Mouse (Mus musculus) lung, embryonic 14.5 days (tissue): ENCODE data around the gene Nsun4. TPM values are rescaled to one million over a fixed set of nuclear protein-coding genes. Genes with fewer than 3 reads are reported as not detected.

ENCODE experiments used
- ATAC-seq: fragments of 200-750 bp; cut with Nextera tagmentation; 2 replicates; pipeline ENCODE4 v1.8.0; 2017; ENCODE audit warnings: mild to moderate bottlenecking, moderate TSS enrichment, moderate library complexity; ENCODE audit not compliant: insufficient read depth
- DNase-seq: peaks from one replicate; pipeline ENCODE4 v3.0.0-alpha.2; 2015
- H3K27ac ChIP-seq: fragments of 300-500 bp; sonication (generic); 2 replicates; pipeline ENCODE4 v1.5.1; 2014; ENCODE audit warnings: low read depth, mild to moderate bottlenecking, moderate library complexity
- H3K27me3 ChIP-seq: fragments of 300-500 bp; sonication (generic); 2 replicates; pipeline ENCODE4 v1.6.1; 2014; ENCODE audit warnings: low read length, control low read depth; ENCODE audit not compliant: insufficient read depth
- H3K36me3 ChIP-seq: fragments of 300-500 bp; sonication (generic); 2 replicates; pipeline ENCODE4 v1.6.1; 2014; ENCODE audit warnings: control low read depth; ENCODE audit not compliant: insufficient read depth
- H3K4me1 ChIP-seq: fragments of 300-500 bp; sonication (generic); 2 replicates; pipeline ENCODE4 v1.6.1; 2014; ENCODE audit warnings: antibody characterized with exemption, control low read depth; ENCODE audit not compliant: insufficient read depth
- H3K4me2 ChIP-seq: fragments of 300-500 bp; sonication (generic); 2 replicates; pipeline ENCODE4 v1.6.1; 2014; ENCODE audit warnings: mild to moderate bottlenecking
- H3K4me3 ChIP-seq: fragments of 300-500 bp; sonication (generic); 2 replicates; pipeline ENCODE4 v1.5.1; 2014; ENCODE audit warnings: low read depth, low read length
- H3K9ac ChIP-seq: fragments of 300-500 bp; sonication (generic); 2 replicates; pipeline ENCODE4 v1.6.1; 2014
- H3K9me3 ChIP-seq: fragments of 300-500 bp; sonication (generic); 2 replicates; pipeline ENCODE4 v1.6.1; 2016; ENCODE audit warnings: low read depth, low read length, control low read depth
- CTCF ChIP-seq: IDR thresholded peaks from 2 replicates; pipeline ENCODE4 v1.5.1; 2016; ENCODE audit warnings: antibody characterized with exemption, low read depth
- WGBS: fragments of 180-500 bp; shearing (Covaris S2); extraction: QIAGEN DNeasy Blood & Tissue Kit; methylation state at CpG from one replicate; pipeline ENCODE4 v1.1.7; 2014; 5-methylcytosine and 5-hydroxymethylcytosine counted together
- polyA plus RNA-seq: library from polyadenylated mRNA; unstranded; fragments of >200 nt; fragmentation: Nextera tagmentation; extraction: Ambion mirVana; gene quantifications from 2 replicates; pipeline ENCODE4 v1.2.1, GENCODE M21; 2014

Nsun4 gene
- polyA plus RNA-seq, 1 experiment from 2014 or later = 21.9 TPM

DNA sequence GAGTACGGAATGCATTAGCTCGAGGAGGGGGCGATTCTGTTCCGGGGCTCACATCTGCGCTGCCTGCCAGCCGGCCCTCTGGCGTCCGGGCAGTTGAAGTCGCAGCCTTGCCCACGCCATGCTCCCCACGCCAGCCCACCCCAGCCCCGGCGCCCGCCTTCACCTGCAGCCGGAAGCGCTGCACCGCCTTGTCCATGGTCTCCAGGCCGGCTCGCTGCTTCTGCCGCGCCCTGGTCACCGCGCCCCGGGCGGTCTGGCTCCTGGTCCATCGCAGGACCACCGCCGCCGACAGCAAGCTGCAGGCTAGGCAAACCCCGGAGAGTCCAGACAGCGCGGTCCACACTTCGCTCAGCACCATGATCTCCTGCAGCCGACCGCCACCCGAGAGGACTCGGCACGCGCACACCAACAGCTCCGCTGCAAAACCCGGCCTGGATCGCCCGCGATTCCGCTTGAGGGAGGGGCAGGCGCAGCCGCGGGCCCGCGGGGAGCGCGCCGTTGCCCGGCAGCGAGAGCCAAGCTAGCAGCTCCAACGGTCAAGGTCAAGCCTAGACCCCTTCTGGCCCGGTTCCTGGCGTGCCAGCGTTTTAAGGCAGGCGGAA, 36.3 kb downstream of the Nsun4 start:
- DNase-seq (peak; percentile 83), ATAC-seq (peak; percentile 90)
- peak overlapping the region; percentile 57 for H3K9ac ChIP-seq
- no peak overlapping the region for H3K27ac ChIP-seq
- no peaks in the 10 kb centered on the region for H3K9me3 ChIP-seq
- H3K4me1 ChIP-seq = no peaks in the 10 kb centered on the region
- H3K27me3 ChIP-seq = peaks cover 51% of the 10 kb centered on the region
- peak overlapping the region; percentile 87 for H3K4me2 ChIP-seq
- no peaks in the 10 kb centered on the region for H3K36me3 ChIP-seq
- TF ChIP-seq CTCF = 0 out of 2 replicates have a peak, but pooled peaks have one; percentile 4
- under 1% methylated on average over 60 of the region's 60 CpGs for WGBS
- peak overlapping the region; percentile 59 for H3K4me3 ChIP-seq

DNA sequence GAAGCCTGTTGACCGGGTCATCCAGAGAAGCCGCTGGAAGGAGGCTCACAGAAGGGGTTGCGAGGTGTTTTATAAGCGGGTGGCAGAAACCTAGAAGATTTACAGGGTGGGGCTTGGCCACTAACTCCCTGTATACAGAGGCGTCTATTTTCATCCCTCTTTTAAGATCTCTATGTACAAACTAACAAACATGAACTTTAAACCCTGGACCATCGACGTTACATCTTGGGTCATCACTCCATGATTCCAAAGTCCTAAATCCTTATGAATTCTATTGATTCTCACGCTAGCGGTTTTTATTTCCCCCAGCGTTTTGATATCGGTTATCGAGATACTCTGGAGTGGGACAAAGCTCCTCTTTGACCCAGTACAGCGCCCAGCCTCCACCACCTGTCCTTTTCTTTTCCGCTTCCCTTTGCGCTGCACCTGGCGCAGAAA, 36.8 kb downstream of the Nsun4 start:
- Histone ChIP-seq H3K4me1 (no peaks in the 10 kb centered on the region), H3K36me3 (no peaks in the 10 kb centered on the region), H3K9ac (peak overlapping the region; percentile 57), H3K4me2 (peak overlapping the region; percentile 87), H3K27ac (no peak overlapping the region), H3K27me3 (peaks cover 51% of the 10 kb centered on the region), H3K9me3 (no peaks in the 10 kb centered on the region), H3K4me3 (peak overlapping the region; percentile 59)
- WGBS = 7% methylated on average over 16 of the region's 16 CpGs
- ATAC-seq (peak; percentile 50; the same call in 1 of the 2 replicates), DNase-seq (no peak)
- no peak for TF ChIP-seq CTCF

DNA sequence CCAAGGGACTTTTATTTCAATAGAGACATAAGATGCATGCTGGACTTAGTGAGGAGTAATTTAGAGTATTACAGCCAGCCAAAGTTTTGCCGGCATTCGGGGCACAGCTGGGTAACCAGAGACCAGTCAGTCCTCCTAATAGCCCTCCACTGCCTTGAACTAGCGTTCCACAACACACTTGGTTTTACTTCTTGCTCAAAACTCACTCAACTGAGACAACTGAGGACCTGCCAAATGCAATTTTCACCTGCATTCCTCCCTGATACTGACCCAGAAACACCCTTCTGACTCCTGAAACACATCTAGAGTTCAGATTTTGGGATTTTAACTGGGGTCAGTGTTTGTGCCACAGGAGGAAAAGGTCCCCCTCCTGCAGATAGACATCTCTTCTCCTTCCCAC, 37.3 kb downstream of the Nsun4 start:
- Histone ChIP-seq H3K9me3 (no peaks in the 10 kb centered on the region), H3K4me3 (peak overlapping the region; percentile 59), H3K27me3 (peaks cover 51% of the 10 kb centered on the region), H3K27ac (no peak overlapping the region), H3K4me2 (peak overlapping the region; percentile 87), H3K9ac (no peak overlapping the region), H3K36me3 (no peaks in the 10 kb centered on the region), H3K4me1 (no peaks in the 10 kb centered on the region)
- WGBS = 52% methylated on average over 3 of the region's 3 CpGs
- TF ChIP-seq CTCF = no peak
- DNase-seq (no peak), ATAC-seq (no peak)

DNA sequence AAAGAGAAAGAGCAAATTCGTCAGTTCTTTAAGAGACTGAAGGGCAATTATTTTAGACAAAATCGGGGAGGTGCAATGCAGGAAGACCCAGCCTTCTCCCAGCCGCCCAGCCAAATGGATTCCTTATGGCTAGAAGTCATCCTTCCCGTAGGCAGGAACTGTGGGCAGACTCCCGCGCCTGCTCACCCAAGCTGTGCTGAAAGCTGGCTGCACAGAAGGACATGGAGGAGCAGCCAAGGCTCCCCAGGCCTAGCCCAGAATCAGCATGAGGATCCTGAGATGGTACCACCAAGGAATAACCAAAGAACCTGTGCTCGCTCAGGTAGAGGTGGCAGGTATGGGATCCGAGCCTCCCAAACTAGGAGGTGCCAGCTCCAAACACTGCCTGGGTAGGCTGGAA, 37.7 kb downstream of the Nsun4 start:
- Histone ChIP-seq H3K9me3 (no peaks in the 10 kb centered on the region), H3K4me2 (peak overlapping the region; percentile 87; the same call in 1 of the 2 replicates), H3K27ac (no peak overlapping the region), H3K36me3 (no peaks in the 10 kb centered on the region), H3K4me1 (no peaks in the 10 kb centered on the region), H3K9ac (no peak overlapping the region), H3K4me3 (no peak overlapping the region), H3K27me3 (peaks cover 51% of the 10 kb centered on the region)
- ATAC-seq (no peak), DNase-seq (no peak)
- TF ChIP-seq CTCF = no peak
- WGBS = 48% methylated on average over 8 of the region's 8 CpGs

DNA sequence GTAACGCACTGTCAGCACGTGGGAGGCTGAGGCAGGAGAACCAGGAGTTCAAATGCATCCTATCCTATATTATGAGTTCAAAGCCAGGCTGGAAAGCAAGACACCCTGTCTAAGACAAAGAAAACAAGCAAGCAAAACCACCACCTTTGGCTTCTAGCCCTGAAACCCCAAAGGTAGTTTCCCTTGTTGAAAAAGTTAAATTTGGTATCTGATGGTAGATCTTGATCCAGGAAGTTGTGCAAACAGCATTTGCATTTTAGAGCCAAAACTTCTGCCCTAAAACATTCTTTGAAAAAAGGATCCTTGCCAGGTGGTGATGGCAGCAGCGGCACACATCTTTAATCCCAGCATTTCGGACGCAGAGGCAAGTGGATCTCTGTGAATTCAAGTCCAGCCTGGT, 38.2 kb downstream of the Nsun4 start:
- no peak overlapping the region for H3K9ac ChIP-seq
- H3K27me3 ChIP-seq = peaks cover 51% of the 10 kb centered on the region
- no peak overlapping the region for H3K27ac ChIP-seq
- no peaks in the 10 kb centered on the region for H3K36me3 ChIP-seq
- 81% methylated on average over 5 of the region's 5 CpGs for WGBS
- DNase-seq (no peak), ATAC-seq (no peak)
- H3K4me2 ChIP-seq = no peak overlapping the region
- H3K4me1 ChIP-seq = no peaks in the 10 kb centered on the region
- H3K4me3 ChIP-seq = no peak overlapping the region
- no peaks in the 10 kb centered on the region for H3K9me3 ChIP-seq
- TF ChIP-seq CTCF = no peak

DNA sequence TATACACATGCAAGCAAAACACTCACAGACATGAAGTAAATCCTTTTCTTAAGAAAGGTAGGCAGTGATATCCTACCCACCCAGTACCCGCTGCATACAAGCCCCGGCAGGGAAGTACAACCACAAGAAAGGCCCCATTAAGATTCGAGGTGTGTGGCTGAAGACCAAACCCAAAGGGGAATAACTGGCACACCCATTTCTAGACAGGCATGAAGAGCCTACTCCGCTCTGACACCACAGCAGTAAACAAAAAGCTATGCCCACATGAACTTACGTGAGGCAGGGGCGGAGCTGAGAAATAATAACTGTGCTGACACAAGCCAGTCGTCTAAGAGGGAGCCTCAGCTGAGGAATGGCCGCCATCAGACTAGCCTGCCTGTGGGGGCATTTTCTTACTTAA, 43.5 kb downstream of the Nsun4 start:
- Histone ChIP-seq H3K9me3 (no peaks in the 10 kb centered on the region), H3K9ac (no peak overlapping the region), H3K36me3 (no peaks in the 10 kb centered on the region), H3K27me3 (peaks cover 10% of the 10 kb centered on the region), H3K27ac (no peak overlapping the region), H3K4me2 (no peak overlapping the region), H3K4me1 (no peaks in the 10 kb centered on the region), H3K4me3 (no peak overlapping the region)
- 66% methylated on average over 8 of the region's 8 CpGs for WGBS
- DNase-seq (no peak), ATAC-seq (no peak)
- TF ChIP-seq CTCF = no peak

DNA sequence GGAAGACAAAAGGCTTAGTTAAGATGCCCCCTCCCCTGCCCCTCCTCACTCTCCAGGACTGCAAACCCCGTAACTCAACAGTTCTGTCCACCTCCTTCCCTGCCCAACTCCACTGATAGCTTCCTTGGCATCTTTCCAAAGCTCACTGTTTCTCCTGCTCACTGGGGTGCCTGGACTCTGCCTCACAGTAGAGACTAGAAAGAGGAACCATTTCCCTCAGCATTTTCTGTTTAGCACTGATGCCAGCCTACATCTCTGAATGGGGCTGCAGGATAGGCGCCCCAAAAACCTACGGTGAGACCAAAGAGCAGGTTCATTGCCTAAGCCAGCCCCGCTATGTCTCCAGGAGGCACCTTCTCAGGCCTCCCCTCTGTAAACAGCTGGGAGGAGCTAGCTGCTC, 52.5 kb downstream of the Nsun4 start:
- Histone ChIP-seq H3K9me3 (no peaks in the 10 kb centered on the region), H3K4me3 (no peak overlapping the region), H3K27ac (no peak overlapping the region), H3K4me2 (no peak overlapping the region), H3K36me3 (no peaks in the 10 kb centered on the region), H3K4me1 (no peaks in the 10 kb centered on the region), H3K27me3 (no peaks in the 10 kb centered on the region), H3K9ac (no peak overlapping the region)
- WGBS = 62% methylated on average over 4 of the region's 4 CpGs
- DNase-seq = peak; percentile 63
- TF ChIP-seq CTCF = no peak
- no peak for ATAC-seq
